Mouse (Mus musculus): ENCODE data around the gene Smpd2. TPM values are rescaled to one million over a fixed set of nuclear protein-coding genes. Genes with fewer than 3 reads are reported as not detected.
A peak's percentile ranks its signal among the peaks of the same experiment; 100 is the strongest.

The Smpd2 gene
- polyA plus RNA-seq, 1 experiment from 2014 or later: 40.7 TPM

GRCm38 (mm10) chr10:41479961-41480360 is 10.2 kb downstream of the Smpd2 start:
- Histone ChIP-seq H3K4me1 (ENCODE audit: control insufficient read depth, insufficient read depth, low read length) (peaks cover 13% of the 10 kb centered on the region; the same call in 1 of the 2 replicates), H3K4me3 (ENCODE audit: low read depth, low read length) (no peak overlapping the region), H3K4me2 (ENCODE audit: low read length) (no peak overlapping the region), H3K9me3 (replicated peaks; ENCODE audit: control insufficient read depth, low read length) (no peaks in the 10 kb centered on the region), H3K27ac (ENCODE audit: low read depth, low read length) (no peak overlapping the region), H3K9ac (ENCODE audit: low read length) (no peak overlapping the region), H3K27me3 (replicated peaks; ENCODE audit: control insufficient read depth, insufficient read depth, low read length) (no peaks in the 10 kb centered on the region), H3K36me3 (ENCODE audit: control insufficient read depth, insufficient read depth, low read length) (peaks cover 34% of the 10 kb centered on the region)
- DNase-seq (ENCODE audit: low spot score): no peak
- 90% methylated on average over 3 of the region's 3 CpGs for WGBS
- ATAC-seq: no peak

DNA sequence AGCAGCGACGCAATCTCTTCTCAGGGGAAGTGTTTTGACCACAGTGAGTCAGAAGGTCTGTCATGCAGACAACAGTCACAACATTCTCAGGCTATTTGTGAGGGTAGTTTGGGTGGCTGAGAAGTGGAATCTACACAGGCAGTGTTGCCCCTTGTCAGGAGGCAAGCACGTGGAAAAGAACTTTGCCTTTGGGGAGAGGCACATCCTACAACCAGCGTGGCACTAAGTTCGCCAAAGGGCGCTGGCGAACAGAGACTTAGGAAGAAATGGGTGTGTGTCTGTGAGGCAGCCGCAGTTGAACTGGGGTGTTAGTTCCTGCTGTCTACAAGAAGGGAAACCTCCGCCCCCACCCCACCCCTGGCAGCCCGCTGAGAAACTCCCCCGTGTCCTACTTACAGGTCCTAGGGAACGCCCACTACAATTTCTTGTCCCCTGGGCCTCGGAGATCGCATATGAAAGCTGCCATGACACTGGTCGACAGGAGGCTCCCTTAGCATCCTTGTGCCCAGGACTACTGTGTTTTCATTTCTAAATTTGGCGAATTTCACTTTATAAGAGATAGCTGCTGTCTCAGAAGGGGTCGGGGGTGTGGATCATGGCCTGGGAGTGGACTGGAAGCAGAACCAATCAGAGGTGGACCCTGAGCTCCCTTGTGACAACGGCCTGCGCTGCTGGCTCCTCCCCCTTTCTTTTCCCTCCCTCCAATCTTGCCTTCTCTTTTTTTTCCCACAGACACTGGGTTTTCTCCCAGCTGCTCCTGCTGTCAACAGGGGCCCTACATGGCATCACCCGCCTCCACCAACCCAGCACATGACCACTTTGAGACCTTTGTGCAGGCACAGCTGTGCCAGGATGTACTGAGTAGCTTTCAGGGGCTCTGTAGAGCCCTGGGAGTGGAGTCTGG is 12.6 kb downstream of the Smpd2 start:
- 0 out of 2 replicates have a peak, but pooled peaks cover 15% of the 10 kb centered on the region for H3K36me3 ChIP-seq (ENCODE audit: control insufficient read depth, insufficient read depth, low read length)
- H3K4me1 ChIP-seq (ENCODE audit: control insufficient read depth, insufficient read depth, low read length): peaks cover 13% of the 10 kb centered on the region; the same call in 1 of the 2 replicates
- peak overlapping the region; percentile 79 for H3K9ac ChIP-seq (ENCODE audit: low read length)
- no peaks in the 10 kb centered on the region for H3K27me3 ChIP-seq (replicated peaks; ENCODE audit: control insufficient read depth, insufficient read depth, low read length)
- WGBS: 0% methylated on average over 20 of the region's 20 CpGs
- H3K27ac ChIP-seq (ENCODE audit: low read depth, low read length): peak overlapping the region; percentile 84; the same call in 1 of the 2 replicates
- H3K4me2 ChIP-seq (ENCODE audit: low read length): peak overlapping the region; percentile 72
- H3K4me3 ChIP-seq (ENCODE audit: low read depth, low read length): peak overlapping the region; percentile 58
- ATAC-seq (peak; percentile 80), DNase-seq (ENCODE audit: low spot score) (peak; percentile 81)
- no peaks in the 10 kb centered on the region for H3K9me3 ChIP-seq (replicated peaks; ENCODE audit: control insufficient read depth, low read length)

GRCm38 (mm10) chr10:41477018-41477277 is 13.2 kb downstream of the Smpd2 start:
- Histone ChIP-seq H3K4me3 (ENCODE audit: low read depth, low read length) (peak overlapping the region; percentile 58), H3K4me1 (ENCODE audit: control insufficient read depth, insufficient read depth, low read length) (peaks cover 13% of the 10 kb centered on the region; the same call in 1 of the 2 replicates), H3K9me3 (replicated peaks; ENCODE audit: control insufficient read depth, low read length) (no peaks in the 10 kb centered on the region), H3K4me2 (ENCODE audit: low read length) (peak overlapping the region; percentile 72), H3K9ac (ENCODE audit: low read length) (peak overlapping the region; percentile 79), H3K27me3 (replicated peaks; ENCODE audit: control insufficient read depth, insufficient read depth, low read length) (no peaks in the 10 kb centered on the region), H3K36me3 (ENCODE audit: control insufficient read depth, insufficient read depth, low read length) (0 out of 2 replicates have a peak, but pooled peaks cover 10% of the 10 kb centered on the region), H3K27ac (ENCODE audit: low read depth, low read length) (peak overlapping the region; percentile 84)
- DNase-seq (ENCODE audit: low spot score): peak; percentile 72
- WGBS: 0% methylated on average over 9 of the region's 9 CpGs
- ATAC-seq: peak; percentile 36

- Histone ChIP-seq H3K9me3 (replicated peaks; ENCODE audit: control insufficient read depth, low read length) (no peaks in the 10 kb centered on the region), H3K27ac (ENCODE audit: low read depth, low read length) (peak within 1 kb of the TSS; percentile 84), H3K4me3 (ENCODE audit: low read depth, low read length) (peak within 1 kb of the TSS; percentile 58), H3K4me2 (ENCODE audit: low read length) (peak within 1 kb of the TSS; percentile 72), H3K36me3 (ENCODE audit: control insufficient read depth, insufficient read depth, low read length) (0 out of 2 replicates have a peak, but pooled peaks cover 4% of the 10 kb centered on the region), H3K9ac (ENCODE audit: low read length) (peak within 1 kb of the TSS; percentile 79), H3K27me3 (replicated peaks; ENCODE audit: control insufficient read depth, insufficient read depth, low read length) (no peaks in the 10 kb centered on the region), H3K4me1 (ENCODE audit: control insufficient read depth, insufficient read depth, low read length) (peaks cover 13% of the 10 kb centered on the region; the same call in 1 of the 2 replicates)
- peak; percentile 65 for DNase-seq (ENCODE audit: low spot score)
- WGBS: under 1% methylated on average over 34 of the region's 35 CpGs
- ATAC-seq: peak; percentile 75
Measured at GRCm38 (mm10) chr10:41476171-41477017, 13.8 kb downstream of the Smpd2 start, which contains the start of gene Mical1. Gene Mical1 (plus strand): TSS chr10:41476314.

GRCm38 (mm10) chr10:41474981-41475391 is 15.2 kb downstream of the Smpd2 start:
- no peak overlapping the region for H3K9ac ChIP-seq (ENCODE audit: low read length)
- H3K27me3 ChIP-seq (replicated peaks; ENCODE audit: control insufficient read depth, insufficient read depth, low read length): no peaks in the 10 kb centered on the region
- H3K4me1 ChIP-seq (ENCODE audit: control insufficient read depth, insufficient read depth, low read length): peaks cover 13% of the 10 kb centered on the region; the same call in 1 of the 2 replicates
- 84% methylated on average over 1 of the region's 1 CpGs for WGBS
- no peak for ATAC-seq
- no peak overlapping the region for H3K4me3 ChIP-seq (ENCODE audit: low read depth, low read length)
- no peak overlapping the region for H3K4me2 ChIP-seq (ENCODE audit: low read length)
- no peak for DNase-seq (ENCODE audit: low spot score)
- no peaks in the 10 kb centered on the region for H3K36me3 ChIP-seq (ENCODE audit: control insufficient read depth, insufficient read depth, low read length)
- no peak overlapping the region for H3K27ac ChIP-seq (ENCODE audit: low read depth, low read length)
- H3K9me3 ChIP-seq (replicated peaks; ENCODE audit: control insufficient read depth, low read length): no peaks in the 10 kb centered on the region

DNA sequence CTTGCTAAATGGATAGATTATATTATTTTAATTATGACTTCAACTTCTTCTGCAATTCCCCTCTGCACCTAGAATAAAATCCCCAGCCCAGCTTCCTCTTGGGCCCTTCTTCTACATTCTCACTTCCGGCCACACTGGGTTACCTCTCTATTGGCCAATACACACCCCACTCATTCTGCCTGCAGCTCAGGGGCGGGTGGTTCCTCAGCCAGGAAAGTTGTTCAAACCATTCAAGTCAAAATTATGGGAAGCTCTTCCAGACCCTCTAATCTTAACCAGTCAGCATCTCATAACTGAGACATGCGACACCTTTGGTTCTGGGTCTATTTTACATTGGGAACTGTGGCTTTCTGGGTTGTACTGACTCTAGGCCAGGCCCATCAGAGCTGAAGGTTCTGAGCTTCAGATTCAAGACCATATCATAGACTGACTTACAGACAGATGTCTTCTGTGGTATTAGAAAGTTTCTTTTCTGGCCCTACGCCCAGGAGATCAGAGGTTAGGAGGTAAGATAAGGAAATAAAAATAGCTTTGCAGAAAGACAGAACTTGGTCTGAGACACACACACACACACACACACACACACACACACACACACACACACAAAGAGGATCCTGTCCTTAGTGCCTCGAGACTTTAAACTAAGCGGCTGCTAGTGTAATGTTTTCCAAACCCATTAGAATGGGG is 16.2 kb downstream of the Smpd2 start:
- ATAC-seq (no peak), DNase-seq (ENCODE audit: low spot score) (no peak)
- Histone ChIP-seq H3K36me3 (ENCODE audit: control insufficient read depth, insufficient read depth, low read length) (no peaks in the 10 kb centered on the region), H3K4me3 (ENCODE audit: low read depth, low read length) (no peak overlapping the region), H3K9me3 (replicated peaks; ENCODE audit: control insufficient read depth, low read length) (no peaks in the 10 kb centered on the region), H3K27ac (ENCODE audit: low read depth, low read length) (no peak overlapping the region), H3K27me3 (replicated peaks; ENCODE audit: control insufficient read depth, insufficient read depth, low read length) (no peaks in the 10 kb centered on the region), H3K4me2 (ENCODE audit: low read length) (no peak overlapping the region), H3K4me1 (ENCODE audit: control insufficient read depth, insufficient read depth, low read length) (peaks cover 13% of the 10 kb centered on the region; the same call in 1 of the 2 replicates), H3K9ac (ENCODE audit: low read length) (no peak overlapping the region)
- WGBS: 87% methylated on average over 6 of the region's 6 CpGs

DNA sequence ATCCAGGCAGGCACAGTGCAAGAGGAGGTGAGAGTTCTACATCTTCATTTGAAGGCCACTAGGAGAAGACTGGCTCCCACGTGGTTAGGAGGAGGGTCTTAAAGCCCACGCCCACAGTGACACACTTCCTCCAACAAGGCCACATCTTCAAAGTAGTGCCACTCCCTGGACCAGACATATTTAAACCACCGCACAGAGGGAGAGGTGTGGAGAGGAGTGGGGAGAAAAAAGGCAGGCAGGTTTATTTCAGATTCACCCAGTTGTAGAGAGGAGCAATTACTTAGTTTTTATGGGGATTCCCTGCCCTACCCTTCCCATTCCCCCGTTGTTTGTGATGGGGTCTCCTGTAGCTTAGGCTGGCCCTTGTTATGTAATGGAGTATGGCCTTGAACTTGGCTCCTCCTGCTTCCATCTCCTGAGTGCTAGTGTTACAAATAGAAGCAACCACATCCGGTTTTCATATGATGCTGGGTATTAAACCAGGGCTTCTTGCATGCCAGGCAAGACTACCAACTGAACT is 17.1 kb downstream of the Smpd2 start:
- H3K4me2 ChIP-seq (ENCODE audit: low read length): no peak overlapping the region
- peaks cover 5% of the 10 kb centered on the region; the same call in 1 of the 2 replicates for H3K36me3 ChIP-seq (ENCODE audit: control insufficient read depth, insufficient read depth, low read length)
- no peak overlapping the region for H3K27ac ChIP-seq (ENCODE audit: low read depth, low read length)
- H3K4me3 ChIP-seq (ENCODE audit: low read depth, low read length): no peak overlapping the region
- 72% methylated on average over 5 of the region's 5 CpGs for WGBS
- ATAC-seq (no peak), DNase-seq (ENCODE audit: low spot score) (no peak)
- H3K4me1 ChIP-seq (ENCODE audit: control insufficient read depth, insufficient read depth, low read length): peaks cover 12% of the 10 kb centered on the region; the same call in 1 of the 2 replicates
- H3K9ac ChIP-seq (ENCODE audit: low read length): no peak overlapping the region
- no peaks in the 10 kb centered on the region for H3K9me3 ChIP-seq (replicated peaks; ENCODE audit: control insufficient read depth, low read length)
- H3K27me3 ChIP-seq (replicated peaks; ENCODE audit: control insufficient read depth, insufficient read depth, low read length): no peaks in the 10 kb centered on the region

GRCm38 (mm10) chr10:41472534-41472933 is 17.6 kb downstream of the Smpd2 start:
- ATAC-seq: no peak
- H3K4me1 ChIP-seq (ENCODE audit: control insufficient read depth, insufficient read depth, low read length): peaks cover 11% of the 10 kb centered on the region; the same call in 1 of the 2 replicates
- DNase-seq (ENCODE audit: low spot score): no peak
- no peak overlapping the region for H3K9ac ChIP-seq (ENCODE audit: low read length)
- H3K4me2 ChIP-seq (ENCODE audit: low read length): no peak overlapping the region
- H3K27ac ChIP-seq (ENCODE audit: low read depth, low read length): no peak overlapping the region
- H3K4me3 ChIP-seq (ENCODE audit: low read depth, low read length): no peak overlapping the region
- no peaks in the 10 kb centered on the region for H3K9me3 ChIP-seq (replicated peaks; ENCODE audit: control insufficient read depth, low read length)
- H3K36me3 ChIP-seq (ENCODE audit: control insufficient read depth, insufficient read depth, low read length): peaks cover 6% of the 10 kb centered on the region; the same call in 1 of the 2 replicates
- H3K27me3 ChIP-seq (replicated peaks; ENCODE audit: control insufficient read depth, insufficient read depth, low read length): no peaks in the 10 kb centered on the region
